Mouse (Mus musculus) neural tube, embryonic 13.5 days (tissue): ENCODE measurements at regions not wholly inside any gene's neighbourhood (a gene's known extent, or its start where the extent isn't known, plus 50 kb on each side); places are given as distances from the start of the nearest gene placed in this dataset.
A peak's percentile ranks its signal among the peaks of the same experiment; 100 is the strongest.

Experiments used
- ATAC-seq: fragments of 200-750 bp; cut with Nextera tagmentation; 2 replicates; pipeline ENCODE4 v1.8.0; 2017; ENCODE audit warnings: low read depth, mild to moderate bottlenecking, moderate TSS enrichment, moderate library complexity
- H3K27ac ChIP-seq: fragments of 300-500 bp; sonication (generic); replicated peaks from 2 replicates; pipeline ENCODE4 v1.5.1; 2015; ENCODE audit warnings: moderate library complexity, mild to moderate bottlenecking, inconsistent platforms
- H3K27me3 ChIP-seq: fragments of 300-500 bp; sonication (generic); 2 replicates; pipeline ENCODE4 v1.6.1; 2015; ENCODE audit warnings: mild to moderate bottlenecking, inconsistent platforms
- H3K36me3 ChIP-seq: fragments of 300-500 bp; sonication (generic); 2 replicates; pipeline ENCODE4 v1.6.1; 2015; ENCODE audit warnings: mild to moderate bottlenecking, inconsistent platforms
- H3K4me1 ChIP-seq: fragments of 300-500 bp; sonication (generic); replicated peaks from 2 replicates; pipeline ENCODE4 v1.6.1; 2015; ENCODE audit warnings: inconsistent platforms
- H3K4me2 ChIP-seq: fragments of 300-500 bp; sonication (generic); 2 replicates; pipeline ENCODE4 v1.6.1; 2015; ENCODE audit warnings: inconsistent platforms, mild to moderate bottlenecking, moderate library complexity
- H3K4me3 ChIP-seq: fragments of 300-500 bp; sonication (generic); 2 replicates; pipeline ENCODE4 v1.5.1; 2015; ENCODE audit warnings: mild to moderate bottlenecking, inconsistent platforms
- H3K9ac ChIP-seq: fragments of 300-500 bp; sonication (generic); 2 replicates; pipeline ENCODE4 v1.6.1; 2015; ENCODE audit warnings: moderate library complexity, mild to moderate bottlenecking, inconsistent platforms
- H3K9me3 ChIP-seq: fragments of 300-500 bp; sonication (generic); 2 replicates; pipeline ENCODE4 v1.6.1; 2016; ENCODE audit warnings: inconsistent platforms
- WGBS: fragments of 180-500 bp; shearing (Covaris S2); methylation state at CpG from one replicate; pipeline ENCODE4 v1.1.7; 2015; 5-methylcytosine and 5-hydroxymethylcytosine counted together

DNA sequence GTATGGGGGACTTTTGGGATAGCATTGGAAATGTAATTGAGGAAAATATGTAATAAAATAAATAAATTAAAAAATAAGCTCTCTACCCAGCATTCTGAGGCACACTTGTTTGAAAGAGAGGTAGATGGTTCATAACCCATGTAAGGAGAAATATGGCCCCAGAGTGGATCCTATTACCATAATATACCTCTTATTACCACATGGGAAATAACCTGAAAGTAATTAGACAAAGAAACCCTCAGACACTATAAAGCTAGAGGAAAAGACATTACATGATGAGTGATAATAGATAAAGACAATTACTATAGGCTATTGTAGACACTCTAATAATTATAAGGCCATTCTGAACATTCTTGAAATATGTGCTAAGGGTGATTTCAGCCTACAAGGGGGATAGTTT, 2444.8 kb upstream of the Gm12353 start:
- no peak overlapping the region for H3K9ac ChIP-seq
- no peak overlapping the region for H3K4me2 ChIP-seq
- peak; percentile 69 for ATAC-seq
- no peaks in the 10 kb centered on the region for H3K9me3 ChIP-seq
- H3K36me3 ChIP-seq = no peaks in the 10 kb centered on the region
- H3K27me3 ChIP-seq = no peaks in the 10 kb centered on the region
- H3K4me1 ChIP-seq = no peaks in the 10 kb centered on the region
- H3K4me3 ChIP-seq = no peak overlapping the region
- no peak overlapping the region for H3K27ac ChIP-seq

GRCm38 (mm10) chr4:17163581-17163980, 2441.7 kb upstream of the Gm12353 start:
- Histone ChIP-seq H3K27ac (no peak overlapping the region), H3K4me2 (no peak overlapping the region), H3K9ac (no peak overlapping the region), H3K4me1 (no peaks in the 10 kb centered on the region), H3K36me3 (no peaks in the 10 kb centered on the region), H3K4me3 (no peak overlapping the region), H3K27me3 (no peaks in the 10 kb centered on the region), H3K9me3 (no peaks in the 10 kb centered on the region)
- 87% methylated on average over 2 of the region's 2 CpGs for WGBS
- no peak for ATAC-seq

DNA sequence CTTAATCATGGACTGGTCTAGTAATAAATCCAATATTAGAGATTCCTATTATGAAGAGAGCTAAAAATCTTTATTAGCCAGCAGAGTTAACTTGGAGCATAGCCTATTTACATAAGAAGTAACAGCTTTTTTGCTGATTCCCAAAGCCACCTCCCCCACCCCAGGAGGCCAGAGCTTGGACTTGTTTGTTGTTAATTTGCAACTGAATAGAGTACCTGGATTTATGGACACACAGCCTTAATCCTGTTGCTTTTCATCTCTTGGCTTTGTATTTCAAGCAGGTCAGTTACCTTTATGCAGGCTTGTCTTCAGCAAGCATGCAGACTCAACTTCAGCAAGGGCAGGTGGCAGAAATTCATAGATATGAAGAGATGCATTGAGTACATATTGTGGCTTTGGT, 2396.5 kb upstream of the Gm12353 start:
- ATAC-seq = no peak
- Histone ChIP-seq H3K4me1 (no peaks in the 10 kb centered on the region), H3K4me3 (no peak overlapping the region), H3K36me3 (no peaks in the 10 kb centered on the region), H3K27me3 (no peaks in the 10 kb centered on the region), H3K9ac (no peak overlapping the region), H3K9me3 (no peaks in the 10 kb centered on the region), H3K4me2 (no peak overlapping the region), H3K27ac (no peak overlapping the region)

DNA sequence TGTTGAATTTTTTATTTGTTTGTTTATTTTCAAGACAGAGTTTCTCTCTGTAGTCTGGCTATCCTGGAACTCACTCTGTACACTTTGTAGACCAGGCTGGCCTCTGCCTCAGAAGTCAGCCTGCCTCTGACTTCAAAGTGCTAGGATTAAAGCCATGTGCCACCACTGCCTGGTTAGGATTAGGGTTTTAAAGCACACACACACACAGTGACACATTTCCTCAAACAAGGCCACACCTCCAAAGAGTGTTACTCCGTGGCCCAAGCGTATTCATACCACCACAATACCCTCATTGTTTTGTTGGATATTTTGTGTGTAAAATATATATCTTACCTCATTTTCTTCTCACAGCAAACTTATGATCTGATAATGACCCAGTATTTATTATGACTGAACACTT, 2365.4 kb upstream of the Gm12353 start:
- H3K4me2 ChIP-seq = no peak overlapping the region
- H3K27ac ChIP-seq = no peak overlapping the region
- H3K27me3 ChIP-seq = no peaks in the 10 kb centered on the region
- no peaks in the 10 kb centered on the region for H3K9me3 ChIP-seq
- H3K36me3 ChIP-seq = no peaks in the 10 kb centered on the region
- H3K4me3 ChIP-seq = no peak overlapping the region
- no peak overlapping the region for H3K9ac ChIP-seq
- no peaks in the 10 kb centered on the region for H3K4me1 ChIP-seq
- ATAC-seq = no peak
- 81% methylated on average over 2 of the region's 2 CpGs for WGBS

DNA sequence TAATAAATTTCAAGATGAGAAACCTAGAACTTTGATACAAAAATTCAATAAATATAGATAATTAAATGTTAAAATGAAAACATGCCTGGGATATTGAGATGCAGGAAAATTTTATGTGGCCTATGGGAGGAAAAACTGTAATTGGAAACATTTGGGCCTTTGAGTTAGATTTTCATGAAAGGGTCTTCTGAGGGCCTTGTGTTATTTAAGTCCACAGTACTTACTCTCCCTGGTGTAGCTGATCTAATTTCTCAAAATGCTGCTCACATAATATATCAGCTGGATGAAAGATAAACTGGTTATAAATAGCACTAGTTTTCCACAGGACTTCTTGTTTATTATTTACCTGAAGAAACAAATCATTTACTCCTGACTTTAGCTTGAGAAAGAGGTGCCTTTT, 2364.9 kb upstream of the Gm12353 start:
- Histone ChIP-seq H3K27ac (no peak overlapping the region), H3K4me2 (no peak overlapping the region), H3K4me1 (no peaks in the 10 kb centered on the region), H3K4me3 (no peak overlapping the region), H3K9ac (no peak overlapping the region), H3K9me3 (no peaks in the 10 kb centered on the region), H3K27me3 (no peaks in the 10 kb centered on the region), H3K36me3 (no peaks in the 10 kb centered on the region)
- no peak for ATAC-seq

DNA sequence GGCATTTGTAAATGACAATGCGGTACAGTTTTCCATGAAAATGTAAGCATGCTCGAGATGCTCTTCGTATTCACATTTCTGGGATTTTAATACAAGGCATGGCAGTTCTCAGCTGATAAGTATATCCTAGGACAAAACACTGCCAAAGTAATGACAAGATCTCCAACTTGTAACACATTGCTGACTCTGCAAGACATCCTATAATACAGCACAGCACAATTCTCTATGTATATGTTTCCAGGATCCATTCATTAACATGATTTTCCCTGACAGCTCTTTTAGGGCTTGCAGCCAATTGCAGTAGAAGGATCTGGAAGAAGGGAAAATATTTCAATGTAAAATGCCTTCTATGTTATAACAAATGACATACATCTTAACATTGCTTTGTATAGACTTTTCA, 2346.1 kb upstream of the Gm12353 start:
- H3K4me2 ChIP-seq = no peak overlapping the region
- H3K27me3 ChIP-seq = no peaks in the 10 kb centered on the region
- no peaks in the 10 kb centered on the region for H3K9me3 ChIP-seq
- no peak overlapping the region for H3K4me3 ChIP-seq
- no peak overlapping the region for H3K9ac ChIP-seq
- ATAC-seq = no peak
- H3K27ac ChIP-seq = no peak overlapping the region
- no peaks in the 10 kb centered on the region for H3K36me3 ChIP-seq
- 97% methylated on average over 3 of the region's 3 CpGs for WGBS
- H3K4me1 ChIP-seq = no peaks in the 10 kb centered on the region

DNA sequence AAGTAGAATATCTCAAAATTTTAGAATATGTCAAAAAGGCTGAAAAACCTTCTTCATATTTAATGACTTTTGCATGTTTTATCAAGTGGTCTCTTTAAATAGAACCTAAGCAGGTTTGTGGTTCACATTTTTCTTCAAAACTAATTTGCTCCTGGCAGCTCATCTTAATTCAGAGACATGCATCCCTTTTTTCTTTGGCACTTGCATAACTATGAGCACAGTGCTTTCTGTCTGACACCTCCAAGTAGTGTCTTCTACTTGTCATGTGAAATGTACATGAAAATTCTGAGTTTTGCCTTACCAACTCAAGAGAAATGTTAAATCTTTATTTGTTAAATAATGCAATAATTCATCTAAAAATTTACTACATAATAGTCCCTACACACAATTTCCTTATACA, 2343.5 kb upstream of the Gm12353 start:
- no peaks in the 10 kb centered on the region for H3K9me3 ChIP-seq
- no peak for ATAC-seq
- no peaks in the 10 kb centered on the region for H3K4me1 ChIP-seq
- H3K4me3 ChIP-seq = no peak overlapping the region
- H3K36me3 ChIP-seq = no peaks in the 10 kb centered on the region
- no peak overlapping the region for H3K4me2 ChIP-seq
- H3K27me3 ChIP-seq = no peaks in the 10 kb centered on the region
- H3K9ac ChIP-seq = no peak overlapping the region
- no peak overlapping the region for H3K27ac ChIP-seq

- no peak overlapping the region for H3K4me2 ChIP-seq
- no peak for ATAC-seq
- H3K36me3 ChIP-seq = no peaks in the 10 kb centered on the region
- no peaks in the 10 kb centered on the region for H3K27me3 ChIP-seq
- no peaks in the 10 kb centered on the region for H3K4me1 ChIP-seq
- no peak overlapping the region for H3K27ac ChIP-seq
- no peak overlapping the region for H3K9ac ChIP-seq
- no peak overlapping the region for H3K4me3 ChIP-seq
- no peaks in the 10 kb centered on the region for H3K9me3 ChIP-seq
Observed at GRCm38 (mm10) chr4:17299131-17299530, 2306.1 kb upstream of the Gm12353 start.

- no peak overlapping the region for H3K9ac ChIP-seq
- H3K27me3 ChIP-seq = no peaks in the 10 kb centered on the region
- no peak overlapping the region for H3K4me3 ChIP-seq
- H3K9me3 ChIP-seq = no peaks in the 10 kb centered on the region
- no peaks in the 10 kb centered on the region for H3K36me3 ChIP-seq
- no peaks in the 10 kb centered on the region for H3K4me1 ChIP-seq
- no peak for ATAC-seq
- no peak overlapping the region for H3K4me2 ChIP-seq
- no peak overlapping the region for H3K27ac ChIP-seq
Observed at GRCm38 (mm10) chr4:17319061-17319460, 2286.2 kb upstream of the Gm12353 start.

- Histone ChIP-seq H3K4me3 (no peak overlapping the region), H3K4me1 (no peaks in the 10 kb centered on the region), H3K36me3 (no peaks in the 10 kb centered on the region), H3K9me3 (no peaks in the 10 kb centered on the region), H3K4me2 (no peak overlapping the region), H3K27ac (no peak overlapping the region), H3K9ac (no peak overlapping the region), H3K27me3 (no peaks in the 10 kb centered on the region)
- no peak for ATAC-seq
- WGBS = 60% methylated on average over 1 of the region's 1 CpGs
Observed at GRCm38 (mm10) chr4:17348026-17348425, 2257.2 kb upstream of the Gm12353 start.

- H3K27ac ChIP-seq = no peak overlapping the region
- 0 out of 2 replicates have a peak, but pooled peaks cover 3% of the 10 kb centered on the region for H3K9me3 ChIP-seq
- no peaks in the 10 kb centered on the region for H3K4me1 ChIP-seq
- ATAC-seq = no peak
- H3K27me3 ChIP-seq = no peaks in the 10 kb centered on the region
- no peak overlapping the region for H3K4me2 ChIP-seq
- WGBS = 79% methylated on average over 2 of the region's 2 CpGs
- no peaks in the 10 kb centered on the region for H3K36me3 ChIP-seq
- H3K4me3 ChIP-seq = no peak overlapping the region
- no peak overlapping the region for H3K9ac ChIP-seq
Observed at GRCm38 (mm10) chr4:17360796-17361195, 2244.5 kb upstream of the Gm12353 start.
